Mouse (Mus musculus): ENCODE measurements around the gene Vps26a.

The Vps26a gene

DNA sequence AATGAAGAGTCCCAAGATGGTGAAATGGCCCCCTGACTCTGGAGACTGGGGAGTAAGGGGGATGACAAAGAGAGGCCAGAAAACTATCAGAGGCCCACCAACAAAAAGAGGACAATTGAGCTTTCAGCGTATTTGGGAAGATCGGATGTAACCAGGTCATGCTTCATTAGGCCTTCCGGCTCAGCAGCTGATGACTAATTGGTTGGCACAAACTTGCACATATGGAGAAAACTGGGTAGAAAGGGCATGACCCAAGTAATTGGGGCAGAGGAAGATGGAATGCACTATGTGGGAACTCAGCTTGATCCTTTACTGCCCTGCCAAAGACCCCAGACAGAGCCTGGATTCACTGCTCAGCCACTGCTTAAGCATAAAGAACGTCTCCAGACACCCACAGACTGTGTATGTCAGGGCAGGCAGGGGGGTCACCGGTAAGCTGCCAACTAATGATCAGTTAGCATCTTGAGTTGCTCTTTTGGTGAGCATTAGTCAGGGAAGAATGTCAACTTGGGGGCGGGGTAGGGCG is 67.7 kb downstream of the Vps26a start:
- no peak for DNase-seq (ENCODE audit: low read depth)

DNA sequence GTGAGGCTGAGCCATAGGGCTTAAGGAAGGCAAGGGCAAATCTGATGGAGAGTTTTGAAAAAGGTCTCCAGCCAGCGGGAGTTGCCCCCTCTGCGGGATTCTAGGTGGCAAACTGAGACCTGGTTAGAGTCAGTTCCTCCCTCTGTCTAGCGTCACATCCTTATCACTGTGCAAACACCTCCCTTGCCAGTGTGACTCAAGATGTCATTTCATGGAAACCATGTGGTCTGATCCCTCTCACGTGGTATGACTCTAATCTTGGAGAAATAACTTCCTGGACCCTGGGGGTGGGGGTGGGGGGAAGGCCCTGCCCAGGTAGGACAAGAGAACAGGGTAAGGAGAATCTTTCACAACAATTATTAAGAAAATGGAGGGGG is 73.0 kb downstream of the Vps26a start:
- peak; percentile 88 for DNase-seq (ENCODE audit: low read depth)

DNA sequence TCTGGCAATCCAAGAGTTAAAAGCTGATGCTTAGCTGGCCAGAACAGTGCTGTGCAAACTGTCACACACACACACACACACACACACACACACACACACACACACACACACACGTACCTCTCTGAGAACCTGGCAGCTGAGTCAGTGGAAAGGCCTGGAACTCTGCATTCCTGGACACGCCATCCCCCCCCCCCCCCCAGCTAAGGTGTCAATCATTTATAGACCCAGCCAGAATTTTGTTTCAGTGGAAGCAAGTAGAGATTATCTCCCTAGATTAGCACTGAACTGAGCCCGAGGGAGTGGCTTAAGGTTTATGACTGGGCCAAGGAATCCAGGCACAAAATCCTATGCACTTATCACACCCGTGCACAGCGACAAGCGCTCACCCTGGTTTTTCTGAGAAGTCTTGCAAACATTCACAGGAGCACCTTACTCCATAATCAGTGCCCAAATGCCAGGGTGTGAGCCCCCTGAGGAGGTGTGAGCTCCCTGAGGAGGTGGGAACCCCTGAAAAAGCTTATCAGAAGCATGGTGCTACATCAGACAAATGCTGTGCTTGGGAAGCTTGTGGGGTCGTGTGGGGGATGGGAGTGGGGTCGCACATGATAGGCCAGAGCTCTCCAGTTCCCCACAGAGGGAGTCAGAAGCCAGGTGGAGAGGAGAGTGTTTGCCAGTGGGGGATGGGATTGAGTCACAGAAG is 73.5 kb downstream of the Vps26a start:
- peak; percentile 52 for DNase-seq (ENCODE audit: low read depth)

DNA sequence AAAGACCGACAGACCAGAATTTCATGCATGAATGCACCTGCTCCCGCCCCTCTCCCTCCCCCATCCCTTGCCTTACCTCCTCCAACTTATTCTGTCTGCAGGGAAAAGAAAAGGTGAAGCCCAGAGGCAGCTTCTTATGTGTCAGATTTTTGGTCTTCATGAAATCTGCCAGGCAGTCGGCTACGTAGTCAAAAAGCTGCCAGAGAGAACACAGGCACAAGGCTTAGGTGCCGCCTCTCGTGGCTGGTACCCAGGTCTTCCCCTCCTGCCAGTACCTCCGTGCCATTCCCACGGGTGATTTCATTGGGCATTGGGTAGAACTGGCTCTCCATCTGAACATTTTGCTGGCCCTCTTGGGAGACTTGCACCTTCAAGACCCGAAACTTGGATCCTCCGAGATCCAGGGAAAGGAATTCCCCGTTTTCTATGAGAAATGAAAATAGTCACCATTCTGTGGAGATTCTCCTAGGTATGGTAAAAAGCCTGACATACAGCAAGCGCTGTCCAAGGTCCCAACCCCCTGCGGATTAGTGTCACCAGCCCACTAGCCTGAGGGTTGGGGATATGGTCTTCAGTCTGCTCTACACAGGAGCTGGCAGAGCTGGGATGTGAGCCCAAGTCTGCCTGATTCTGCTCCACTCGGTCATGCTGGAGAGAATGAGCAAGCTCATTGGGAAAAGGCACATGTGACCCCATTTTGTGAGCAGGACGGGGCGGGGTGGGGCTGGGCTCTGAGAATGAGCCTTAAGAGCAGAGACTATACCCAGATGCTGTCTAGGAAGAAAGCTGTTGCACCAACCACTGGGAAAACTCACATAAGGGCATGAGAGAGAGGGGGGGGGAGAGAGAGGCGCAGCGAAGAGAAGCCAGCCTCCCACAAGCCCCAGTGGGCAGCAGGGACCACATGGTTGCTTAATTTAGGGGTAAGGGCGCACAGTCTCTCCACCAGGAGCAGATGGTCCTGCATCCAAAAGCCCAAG is 74.9 kb downstream of the Vps26a start:
- no peak for DNase-seq (ENCODE audit: low read depth)

DNA sequence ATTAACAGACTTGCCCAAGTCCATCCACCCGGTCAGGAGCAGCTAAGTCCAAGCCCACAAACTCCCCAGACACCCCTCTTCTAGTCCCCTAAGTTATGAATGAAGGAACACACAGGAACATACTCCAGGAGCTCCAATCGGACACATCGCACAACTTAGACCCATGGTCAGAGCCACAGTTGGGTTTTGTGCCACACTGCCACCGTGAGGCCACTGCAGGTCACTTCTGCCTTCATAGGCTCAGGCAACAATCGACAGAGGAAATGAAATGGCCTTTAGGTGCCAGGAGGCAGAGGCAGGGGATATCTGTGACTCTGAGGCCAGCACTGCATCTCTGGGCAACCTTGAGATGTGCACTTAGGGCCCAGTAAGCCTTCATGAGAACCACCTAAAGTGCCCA is 75.7 kb downstream of the Vps26a start:
- DNase-seq (ENCODE audit: low read depth): peak; percentile 75
